Mouse (Mus musculus): ENCODE results near the gene Rimbp3.

Rimbp3 gene

GRCm38 (mm10) chr16:17255270-17255669 is 46.9 kb downstream of the Rimbp3 start:
- DNase-seq (ENCODE audit: low spot score in 2 of 2), result no peak

GRCm38 (mm10) chr16:17257359-17257821 is 49.0 kb downstream of the Rimbp3 start:
- DNase-seq (ENCODE audit: low spot score in 2 of 2), result no peak

DNA sequence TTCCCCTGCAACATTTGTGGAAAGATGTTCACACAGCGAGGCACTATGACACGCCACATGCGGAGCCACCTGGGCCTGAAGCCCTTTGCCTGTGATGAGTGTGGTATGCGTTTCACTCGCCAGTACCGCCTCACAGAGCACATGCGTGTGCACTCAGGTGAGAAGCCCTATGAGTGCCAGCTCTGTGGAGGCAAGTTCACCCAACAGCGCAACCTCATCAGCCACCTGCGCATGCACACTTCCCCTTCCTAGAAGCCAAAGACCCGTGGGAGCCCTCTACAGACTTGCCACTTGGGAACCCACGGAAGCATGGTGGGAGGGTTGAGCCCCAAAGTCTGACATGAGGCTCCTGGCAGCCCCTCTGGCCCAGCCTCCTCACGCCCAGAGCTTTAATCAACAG is 50.5 kb downstream of the Rimbp3 start:
- no peak for DNase-seq (ENCODE audit: low spot score in 2 of 2)

DNA sequence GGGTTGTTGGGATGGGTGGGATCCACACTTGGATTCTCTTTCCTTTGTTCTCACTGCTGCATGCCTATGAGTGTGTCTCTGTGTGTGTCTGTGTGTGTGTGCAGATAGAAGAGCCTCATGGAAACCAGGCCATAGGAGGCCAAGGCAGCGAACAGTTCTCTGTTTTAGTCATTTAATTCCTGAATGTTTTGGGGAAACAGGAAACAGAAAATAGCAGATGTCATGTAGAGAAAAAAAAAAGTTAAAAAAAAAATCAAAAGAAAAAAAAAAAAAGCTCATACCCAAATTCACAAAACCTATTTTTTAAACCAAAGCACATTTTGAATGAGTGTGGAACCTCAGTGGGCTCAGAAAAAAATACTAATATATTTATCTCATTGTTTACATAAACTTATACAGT is 52.9 kb downstream of the Rimbp3 start:
- no peak for DNase-seq (ENCODE audit: low spot score in 2 of 2)

All from thymus, postnatal 10 days (tissue).